Mouse (Mus musculus) lung, postnatal 10 days (tissue): Measurements from ENCODE around the gene Nostrin.

Experiments
- DNase-seq: peaks from one replicate; pipeline ENCODE4 v3.0.0; 2021

Nostrin gene

DNA sequence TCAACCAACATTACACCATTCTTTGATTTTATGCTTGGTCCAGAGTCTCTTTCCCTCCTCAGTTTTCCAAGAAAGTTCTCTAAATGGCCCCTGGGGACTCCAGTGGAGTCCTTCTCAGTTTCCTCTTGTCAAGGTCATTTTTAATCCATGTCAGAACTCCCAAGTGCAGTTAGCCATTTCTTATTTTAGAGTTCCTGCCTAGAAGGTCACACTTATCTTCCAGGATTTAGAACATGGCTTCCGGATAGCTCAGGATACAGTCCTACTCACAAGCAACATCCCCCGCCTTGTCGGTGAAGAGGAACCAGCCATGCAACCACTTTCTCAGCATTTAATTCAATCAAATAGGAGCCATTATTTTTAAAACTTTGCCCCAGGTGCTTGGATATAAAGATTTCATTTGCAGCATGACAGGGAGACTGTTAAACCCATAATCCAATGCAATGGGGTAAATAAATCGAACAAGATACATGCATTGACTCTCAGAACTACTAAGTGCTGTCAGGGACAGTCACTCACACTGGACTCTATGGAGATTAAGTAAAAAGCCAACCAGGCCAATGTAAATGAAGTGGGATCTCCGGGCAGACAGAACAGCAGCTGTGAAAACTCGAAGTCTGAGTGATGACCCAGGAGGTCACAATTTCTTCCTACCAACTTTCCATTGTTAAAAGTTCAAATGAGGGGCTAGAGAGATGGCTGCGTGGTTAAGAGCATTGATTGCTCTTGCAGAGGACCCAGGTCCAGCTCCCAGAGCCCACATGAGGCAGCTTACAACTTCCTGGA, 6.0 kb upstream of the Nostrin start:
- no peak for DNase-seq

DNA sequence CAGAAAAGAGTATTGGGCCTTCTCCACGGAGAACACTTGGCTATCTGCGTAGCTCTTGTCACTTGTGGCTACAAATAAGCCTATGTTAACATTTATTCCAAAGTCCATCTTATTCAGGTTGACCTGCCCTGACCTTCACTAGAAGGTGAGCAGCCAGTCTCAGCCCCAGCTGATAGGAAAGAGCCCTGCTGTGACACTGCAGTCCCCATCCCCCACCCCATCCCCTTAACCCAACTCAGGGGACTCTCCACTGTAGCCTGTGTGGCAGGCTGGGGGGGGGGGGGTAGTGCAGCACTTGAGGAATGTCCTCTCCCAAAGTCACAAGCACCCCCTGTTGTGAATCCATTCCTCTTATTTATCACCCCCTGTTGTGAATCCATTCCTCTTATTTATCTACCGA, 3.6 kb upstream of the Nostrin start:
- no peak for DNase-seq

DNA sequence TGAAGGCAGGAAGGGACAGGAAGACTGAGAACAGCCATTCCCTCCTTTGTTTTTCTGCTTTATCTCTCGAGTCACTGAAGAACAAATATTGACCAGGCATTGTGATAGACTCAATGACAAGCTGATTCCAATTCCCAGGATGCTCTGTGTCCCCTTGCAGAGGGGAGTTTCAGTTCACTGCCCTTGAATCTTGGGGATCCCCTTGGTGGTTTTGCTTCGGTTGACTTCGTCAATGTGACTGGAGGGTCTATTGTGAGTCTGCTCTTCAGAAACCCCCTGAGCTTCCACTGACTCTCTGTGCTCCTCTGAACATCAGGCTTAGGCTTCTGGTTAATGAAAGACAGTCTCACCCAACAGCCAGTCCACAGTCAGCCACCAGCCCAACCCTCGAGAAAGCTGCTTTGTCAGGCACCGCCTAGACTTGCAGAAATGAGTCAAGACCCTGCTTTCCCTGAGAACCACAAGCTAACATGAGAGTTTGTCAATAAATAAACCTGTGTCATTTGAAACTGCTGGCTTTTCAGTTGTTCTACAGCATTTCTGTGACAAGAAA, 3.0 kb upstream of the Nostrin start:
- no peak for DNase-seq

DNA sequence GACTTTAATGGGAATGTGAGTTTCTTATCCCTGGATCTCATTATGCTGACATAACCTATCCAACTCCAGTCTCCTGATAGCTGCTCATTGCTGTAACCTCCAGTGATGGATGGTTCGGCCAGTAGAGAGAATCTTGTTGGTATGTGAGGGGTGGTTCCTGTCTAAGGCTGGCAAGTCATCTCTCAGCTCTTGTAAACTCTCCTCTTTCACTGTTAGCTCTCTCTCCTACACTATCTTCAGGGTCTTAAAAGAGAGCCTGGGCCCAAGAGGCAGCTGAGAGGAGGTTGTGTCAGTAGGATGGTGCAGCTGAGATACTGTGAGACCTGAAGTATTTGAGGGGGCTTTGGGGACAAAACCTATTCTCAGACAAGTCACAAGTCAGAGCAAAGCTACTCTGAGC, 1.4 kb upstream of the Nostrin start:
- no peak for DNase-seq

DNA sequence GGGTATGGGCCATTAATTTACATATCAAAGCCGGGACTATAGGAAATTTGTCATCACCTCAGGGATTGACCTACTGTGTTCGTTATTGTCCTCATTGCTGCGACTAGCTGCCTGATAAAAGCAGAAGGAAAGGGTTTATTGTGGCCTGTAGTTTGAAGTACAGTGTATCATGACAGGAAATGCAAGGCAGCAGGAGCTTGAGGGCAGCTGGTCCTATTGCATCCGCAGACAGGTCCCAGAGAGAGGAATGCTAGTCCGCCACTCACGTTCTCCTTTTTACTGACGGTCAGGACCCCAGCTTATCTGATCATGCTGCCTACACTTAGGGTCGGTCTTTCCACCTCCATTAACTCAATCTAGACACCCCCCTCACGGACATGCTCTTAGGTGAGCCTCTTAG, 663 bp upstream of the Nostrin start:
- no peak for DNase-seq

DNA sequence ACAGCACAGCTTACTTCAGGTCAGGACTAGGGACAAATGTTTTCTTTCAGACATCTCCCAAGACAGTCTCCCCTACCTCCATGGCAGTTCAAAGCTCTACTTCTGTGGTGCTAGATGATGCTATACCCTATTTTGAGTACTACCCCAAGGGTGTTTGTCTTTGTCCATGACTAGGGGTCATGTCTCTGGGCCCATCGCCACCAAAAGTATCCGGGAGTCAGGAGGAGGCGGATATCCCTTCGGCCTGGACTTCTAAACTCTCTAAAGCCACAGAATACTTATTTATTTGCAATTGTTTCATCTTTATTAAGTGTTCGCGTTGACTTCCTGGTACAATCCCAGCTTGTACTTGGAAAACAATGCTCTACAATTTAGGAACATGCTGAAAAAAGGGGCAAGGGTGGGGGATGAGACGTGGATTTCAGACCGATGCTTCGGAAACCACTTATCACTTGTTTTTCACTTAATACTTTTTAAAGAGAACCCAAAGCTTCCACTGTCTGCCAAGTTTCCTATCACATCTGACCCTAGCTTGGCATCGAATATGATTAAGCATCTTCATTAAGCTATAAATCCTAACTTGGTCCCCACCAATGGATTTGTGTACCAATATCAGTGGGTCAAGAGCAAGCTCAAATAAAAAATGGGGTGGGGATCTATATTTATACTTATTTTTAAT, 1.9 kb downstream of the Nostrin start:
- peak; percentile 37 for DNase-seq

DNA sequence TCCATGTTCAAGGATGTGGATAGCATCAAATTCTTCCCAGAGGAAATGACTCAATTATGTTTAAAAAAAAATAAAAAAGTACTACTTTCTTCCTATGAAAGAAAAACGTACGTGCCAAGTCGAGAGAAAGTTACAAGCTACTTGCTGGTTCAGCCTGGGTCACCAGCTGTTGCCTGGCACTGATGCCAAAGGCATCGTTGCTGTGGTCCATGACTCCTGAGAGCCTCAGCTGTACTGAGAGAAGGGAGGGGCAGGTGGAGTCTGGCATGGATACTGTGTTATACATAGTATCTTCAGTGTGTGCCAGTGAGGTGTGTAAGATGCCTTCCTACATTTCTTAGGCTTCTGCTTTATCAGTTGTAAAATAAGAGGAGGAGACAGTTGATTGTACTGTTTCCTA, 3.2 kb downstream of the Nostrin start:
- DNase-seq: peak; percentile 51

DNA sequence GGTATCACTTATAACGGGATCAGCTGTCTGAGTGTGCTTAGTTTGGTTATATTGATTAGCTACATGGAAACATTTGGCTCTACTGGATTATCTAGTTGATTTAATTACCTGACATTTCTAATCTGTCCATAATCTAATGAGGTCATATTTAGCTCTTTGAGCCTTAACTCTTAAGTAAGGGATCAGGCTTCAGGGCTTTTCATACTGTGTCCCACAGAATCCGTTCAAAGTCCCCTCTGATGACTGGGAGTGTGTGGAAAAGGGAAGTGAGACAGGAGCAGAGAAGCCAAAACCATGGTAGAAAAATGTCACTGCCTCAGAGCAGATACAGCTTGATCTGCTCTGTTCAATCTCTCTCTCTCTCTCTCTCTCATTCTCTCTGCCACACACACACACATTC, 4.6 kb downstream of the Nostrin start:
- DNase-seq: no peak

DNA sequence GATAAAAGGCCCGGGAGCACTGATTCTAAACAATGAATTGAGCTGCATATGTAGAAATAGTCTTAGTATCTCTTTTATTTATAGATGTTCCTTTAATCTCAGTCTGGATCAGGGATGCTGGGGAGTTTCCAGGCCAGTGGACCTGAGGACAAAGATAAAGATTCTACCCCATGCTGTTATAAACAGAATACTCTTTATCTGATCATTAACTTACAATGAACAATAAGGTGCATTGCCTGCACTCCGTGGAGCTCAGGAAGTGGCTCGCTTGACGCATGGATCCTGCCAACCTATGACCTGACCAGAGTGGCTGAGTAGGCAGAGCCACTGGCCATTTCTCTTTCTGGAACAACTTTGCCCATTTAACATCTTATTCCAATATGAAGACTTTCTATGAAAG, 5.2 kb downstream of the Nostrin start:
- peak; percentile 29 for DNase-seq

DNA sequence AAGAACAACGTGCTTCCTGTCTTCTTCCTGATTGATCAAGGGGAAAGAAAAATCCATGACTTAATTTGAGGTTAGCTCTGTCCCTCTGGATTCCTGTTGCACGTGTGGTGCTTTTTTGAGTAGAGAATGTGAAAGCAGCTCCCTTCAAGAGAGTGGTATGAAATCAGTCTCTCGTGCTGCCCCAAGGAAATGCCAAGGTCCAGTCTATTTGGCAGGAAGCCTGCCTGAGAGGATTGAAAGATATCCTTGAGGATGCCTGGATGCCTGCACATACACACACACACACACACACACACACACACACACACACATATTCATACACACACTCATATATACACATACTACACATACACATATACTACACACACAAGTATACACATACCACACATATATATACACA, 13.1 kb downstream of the Nostrin start:
- DNase-seq: no peak

DNA sequence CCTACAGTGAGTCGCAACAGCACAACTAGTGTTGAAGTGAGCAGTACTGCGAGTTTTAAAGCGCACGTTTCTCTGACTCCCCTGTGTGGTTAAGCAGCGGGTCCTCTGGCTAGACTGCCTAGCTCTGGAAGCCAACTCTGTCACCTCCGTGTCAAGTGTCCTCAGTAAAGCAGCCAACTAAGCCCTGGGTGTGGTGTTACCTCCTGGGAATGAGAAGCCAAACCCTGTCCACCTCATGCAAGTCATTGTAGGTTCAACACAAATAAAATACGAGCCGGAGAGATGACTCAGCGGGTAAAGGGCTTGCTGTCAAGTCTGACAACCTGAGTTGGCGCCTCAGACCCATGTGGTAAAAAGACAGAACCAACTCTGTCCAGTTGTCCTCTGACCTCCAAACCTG, 13.6 kb downstream of the Nostrin start:
- no peak for DNase-seq

DNA sequence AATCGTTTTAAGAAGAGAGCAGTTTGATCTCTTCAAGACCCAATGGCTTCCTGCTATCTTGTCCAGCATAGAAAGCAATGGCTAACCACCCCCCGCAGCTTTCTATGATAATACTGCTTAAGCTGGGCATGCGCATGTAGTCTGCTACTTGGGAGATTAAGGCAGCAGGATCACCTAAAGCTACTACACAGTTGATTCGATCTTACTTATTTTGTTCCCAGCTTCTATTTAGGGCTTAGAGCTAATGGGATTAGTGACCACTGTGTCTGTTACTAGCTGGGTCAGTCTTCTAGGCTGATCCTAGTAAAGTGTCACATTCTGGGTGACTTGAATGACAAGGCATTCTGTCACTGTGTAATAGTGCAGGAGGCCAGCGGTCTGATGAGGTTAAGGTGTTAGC, 15.2 kb downstream of the Nostrin start:
- no peak for DNase-seq

DNA sequence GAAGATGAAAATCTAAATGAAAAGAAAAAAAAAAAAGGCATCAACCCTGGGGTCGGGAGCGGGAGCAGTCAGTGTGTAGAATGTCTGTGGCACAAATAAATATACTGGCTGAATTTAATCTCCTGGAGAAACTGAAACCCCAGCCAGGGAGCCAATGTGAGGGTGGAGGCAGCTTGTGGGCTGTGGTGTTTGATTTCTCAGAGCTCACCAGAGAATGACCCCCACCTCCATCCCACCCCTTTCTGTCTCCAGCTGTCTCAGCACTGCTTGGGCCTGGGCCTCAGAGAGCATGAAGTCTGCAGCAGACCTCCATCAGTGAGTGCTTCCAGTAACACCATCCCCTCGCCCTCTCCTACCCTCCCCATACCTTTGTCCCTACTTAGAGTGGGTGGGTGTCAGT, 20.3 kb downstream of the Nostrin start:
- DNase-seq: no peak

DNA sequence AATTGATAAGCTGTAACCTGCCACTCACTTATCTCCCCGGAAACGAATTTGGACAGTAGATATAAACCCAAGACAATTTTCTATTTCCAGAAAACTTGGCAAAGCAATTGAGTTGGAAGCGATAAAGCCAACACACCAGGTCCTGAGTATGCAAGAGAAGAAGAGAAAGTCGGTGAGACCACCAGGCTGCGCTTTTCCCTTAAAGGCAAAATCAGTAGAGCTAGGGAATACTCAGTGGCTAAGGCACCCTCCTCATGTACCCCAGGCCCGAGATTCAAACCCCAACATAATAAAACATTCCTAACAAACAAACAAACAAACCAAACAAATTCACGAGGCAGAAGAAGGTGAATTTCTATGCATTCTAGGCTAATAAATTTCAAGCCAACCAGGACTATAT, 20.7 kb downstream of the Nostrin start:
- no peak for DNase-seq

DNA sequence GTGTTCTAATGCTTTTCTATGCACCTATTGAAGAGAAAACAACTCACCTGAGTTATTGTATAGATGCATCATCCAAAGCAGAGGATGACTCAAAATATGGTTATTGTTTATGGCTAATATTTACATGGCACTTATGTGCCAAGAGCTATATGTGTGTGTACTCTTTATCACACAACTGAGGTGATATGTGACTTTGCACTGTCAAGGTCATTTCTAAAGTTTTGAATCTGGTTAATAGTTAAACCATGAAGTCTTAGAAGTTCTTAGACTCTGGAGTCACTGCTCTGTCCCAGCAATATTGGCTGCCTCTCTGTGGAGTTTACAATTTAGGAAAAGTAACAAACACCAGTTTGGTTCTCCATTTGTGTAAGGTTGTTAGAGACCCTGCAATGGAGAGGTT, 23.3 kb downstream of the Nostrin start:
- DNase-seq: no peak

DNA sequence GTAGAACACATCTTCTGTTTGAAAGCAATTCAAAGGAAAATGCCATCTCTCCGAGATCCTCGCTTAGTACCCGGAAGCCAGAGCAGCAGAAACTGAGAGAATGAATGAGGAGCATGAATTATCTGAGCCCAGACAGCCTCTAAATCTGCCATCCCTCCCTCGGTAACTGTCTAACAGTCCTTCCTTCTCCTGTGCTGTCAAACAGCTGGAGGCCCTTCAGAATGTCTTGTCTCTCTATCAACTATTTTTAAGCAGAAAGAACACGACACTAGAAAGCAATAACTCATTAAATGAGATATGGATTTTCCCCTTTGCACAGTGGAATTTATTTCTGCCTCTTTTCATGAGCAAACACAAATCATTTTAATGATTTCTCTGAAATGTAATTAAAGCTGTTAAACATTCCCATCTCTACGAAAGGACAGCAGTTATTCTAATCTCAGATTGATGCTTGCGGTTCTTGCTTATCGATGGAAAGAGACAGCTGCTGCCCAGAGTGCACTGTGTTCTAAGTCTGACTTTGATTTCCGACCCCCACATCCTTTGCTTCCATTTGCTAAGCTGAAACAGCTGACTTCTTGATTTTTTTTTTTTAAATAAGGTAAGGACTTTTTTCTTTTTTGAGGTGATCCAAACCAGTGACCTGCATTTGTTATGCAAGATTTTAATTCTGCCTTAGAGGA, 34.9 kb downstream of the Nostrin start:
- no peak for DNase-seq

DNA sequence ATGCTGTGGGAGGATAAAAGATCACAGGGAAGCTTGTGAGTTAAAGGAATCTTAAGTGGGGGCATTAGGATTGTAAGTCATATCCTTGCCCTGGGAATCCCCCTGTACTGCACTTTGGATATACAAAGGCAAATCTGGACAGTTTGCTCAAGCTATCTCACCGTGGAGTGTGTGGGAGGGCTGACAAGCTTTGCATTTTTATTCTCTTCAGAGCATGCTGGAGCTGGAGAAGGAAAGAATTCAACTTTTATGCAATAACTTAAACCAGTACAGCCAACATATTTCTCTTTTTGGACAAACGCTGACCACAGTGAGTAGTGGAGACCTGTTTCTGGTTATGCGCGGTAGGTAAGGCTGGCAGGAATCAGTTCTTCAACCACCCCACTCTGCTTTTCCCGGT, 39.7 kb downstream of the Nostrin start:
- no peak for DNase-seq

DNA sequence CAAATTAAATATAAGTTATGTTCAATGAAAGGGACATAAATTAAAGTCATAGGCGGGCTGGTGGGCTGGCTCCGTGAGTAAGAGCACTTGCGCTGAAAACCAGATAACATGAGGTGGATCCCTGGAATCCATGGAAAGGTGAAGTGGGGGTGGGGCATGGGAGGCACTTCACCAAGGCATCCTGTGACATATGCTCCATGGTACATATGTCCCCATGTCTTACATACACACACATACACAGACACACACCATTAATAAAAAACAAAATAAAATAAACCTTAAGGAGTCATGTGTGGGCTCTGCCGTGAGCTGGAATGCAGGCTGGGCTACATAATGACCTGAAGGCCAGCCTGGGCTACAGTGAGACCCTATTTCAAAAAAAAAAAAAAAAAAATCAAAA, 44.1 kb downstream of the Nostrin start:
- DNase-seq: no peak

DNA sequence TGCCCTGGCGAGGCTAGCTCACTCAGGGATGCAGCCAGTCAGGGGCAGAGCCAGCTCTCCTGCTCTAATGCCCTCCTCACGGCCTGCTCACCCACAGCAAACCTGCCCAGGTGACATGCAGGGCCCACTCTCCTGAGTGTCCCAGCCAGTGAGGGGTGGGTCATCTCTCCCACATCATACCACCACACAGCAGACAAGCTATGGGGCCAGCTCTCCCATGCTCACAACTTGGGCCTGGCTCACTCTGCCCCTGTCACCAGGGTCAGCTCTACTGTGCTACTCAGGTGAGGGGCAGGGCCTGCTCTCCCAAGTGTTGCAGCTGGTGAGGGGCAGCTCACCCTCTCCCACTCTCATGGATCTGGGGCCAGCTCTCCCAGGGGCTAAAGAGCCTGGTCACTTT, 52.4 kb downstream of the Nostrin start:
- no peak for DNase-seq

DNA sequence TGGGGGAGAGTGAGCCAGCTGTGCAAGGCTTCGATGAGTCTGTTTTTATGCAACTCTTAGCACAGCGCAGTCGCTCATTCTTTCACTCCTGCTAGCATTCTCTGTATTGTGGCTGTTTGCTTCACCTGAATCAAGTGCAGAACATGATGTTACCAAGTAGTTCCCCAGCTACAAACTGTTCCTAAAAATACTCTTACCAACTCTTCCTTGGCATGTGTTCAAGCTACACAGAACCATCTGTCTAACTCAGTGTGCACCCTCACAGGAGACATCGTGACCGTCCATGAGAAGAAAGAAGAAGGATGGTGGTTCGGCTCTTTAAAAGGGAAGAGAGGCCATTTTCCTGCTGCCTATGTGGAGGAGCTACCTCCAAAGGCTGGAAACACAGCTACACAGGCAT, 53.1 kb downstream of the Nostrin start:
- no peak for DNase-seq

DNA sequence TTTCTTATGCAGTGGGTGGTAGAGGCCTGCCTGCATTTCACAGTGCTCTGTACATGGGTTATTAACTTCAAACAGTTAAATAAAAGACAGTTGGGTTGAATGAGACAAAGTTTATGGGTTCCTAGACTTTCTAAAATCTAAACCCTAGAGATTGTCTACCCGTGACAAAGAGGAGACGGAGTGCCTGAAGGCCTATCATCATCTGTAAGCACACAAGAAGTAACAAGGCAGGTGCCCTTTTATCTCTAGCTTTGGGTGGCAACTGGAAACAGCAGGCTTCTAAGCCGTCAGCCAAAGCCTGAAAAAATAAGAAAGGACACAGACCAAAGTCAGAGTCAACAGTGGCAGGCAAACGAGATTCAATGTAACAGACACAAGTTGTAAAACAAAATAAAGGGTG, 53.6 kb downstream of the Nostrin start:
- no peak for DNase-seq

DNA sequence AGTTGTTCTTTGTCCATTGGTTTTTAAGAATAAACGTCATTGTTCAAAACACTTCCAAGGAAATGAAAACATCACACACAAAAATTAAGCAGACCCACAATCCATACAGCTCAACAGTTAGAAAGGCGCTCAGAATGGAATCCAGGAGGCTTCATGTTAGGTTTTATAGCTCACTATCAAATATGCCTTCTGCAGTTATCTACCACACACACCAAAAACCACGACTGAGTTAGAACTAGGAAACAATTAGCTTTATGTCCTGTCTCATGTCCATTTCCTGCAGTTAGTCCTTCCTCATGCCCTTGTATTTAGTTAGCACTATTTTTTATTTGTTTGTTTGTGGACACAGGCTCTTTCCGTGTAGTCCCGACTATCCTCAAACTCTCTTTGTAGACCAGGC, 55.5 kb downstream of the Nostrin start:
- DNase-seq: no peak

DNA sequence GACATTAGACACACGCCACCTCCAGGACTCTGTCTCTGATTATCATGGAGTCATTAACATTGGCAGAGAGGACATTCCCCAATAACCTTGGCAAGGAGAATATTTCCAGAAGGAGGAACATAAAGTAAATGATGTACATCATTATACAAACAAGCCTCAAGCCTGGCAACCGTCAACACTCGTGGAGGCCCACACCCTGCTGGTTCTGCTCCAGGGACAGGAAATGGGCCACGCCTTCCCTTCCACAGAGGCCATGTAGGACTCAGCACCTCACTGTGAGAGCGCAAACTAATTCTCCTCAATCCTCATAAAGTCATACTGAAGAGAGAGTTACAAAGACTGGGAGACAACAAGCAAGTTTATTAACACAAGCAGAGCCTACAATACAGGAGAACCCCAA, 58.0 kb downstream of the Nostrin start:
- DNase-seq: peak; percentile 30

DNA sequence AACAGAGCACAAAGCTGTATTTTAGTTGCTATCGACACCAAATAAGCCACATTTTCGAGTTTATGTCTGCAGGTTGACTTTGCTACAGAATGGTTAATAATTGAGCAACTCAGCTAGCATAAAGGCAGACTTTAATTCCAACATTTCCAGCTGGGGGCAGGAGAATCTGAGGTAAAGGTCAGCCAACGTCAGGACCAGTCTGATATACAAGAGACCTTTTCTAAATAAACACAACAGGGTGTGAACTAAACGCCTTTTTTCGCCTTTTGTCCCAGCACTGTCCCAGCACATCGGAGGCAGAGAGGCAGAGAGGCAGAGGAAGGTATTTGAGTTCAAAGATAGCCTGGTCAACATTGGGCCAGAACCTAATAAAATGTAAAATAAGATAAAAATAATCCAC, 69.6 kb downstream of the Nostrin start:
- DNase-seq: no peak
